Mouse (Mus musculus) neural tube, embryonic 11.5 days (tissue): ENCODE results near the gene Gm8020. TPM values are rescaled to one million over a fixed set of nuclear protein-coding genes. Genes with fewer than 3 reads are reported as not detected.
"Not testable (repeated sequence)": the region's sequence is repeated elsewhere in the genome, so short reads cannot be mapped to it uniquely, and the experiment has no call there.

Experiments used
- ATAC-seq: fragments of 200-750 bp; cut with Nextera tagmentation; 2 replicates; pipeline ENCODE4 v1.8.0; 2017; ENCODE audit warnings: moderate number of reproducible peaks, mild to moderate bottlenecking, moderate TSS enrichment, moderate library complexity; ENCODE audit not compliant: insufficient read depth, low FRiP score, low TSS enrichment
- DNase-seq: peaks from one replicate; pipeline ENCODE4 v3.0.0-alpha.2; 2015; ENCODE audit warnings: low spot score
- H3K27ac ChIP-seq: fragments of 300-500 bp; sonication (generic); 2 replicates; pipeline ENCODE4 v1.5.1; 2014; ENCODE audit warnings: low read depth, mild to moderate bottlenecking, low read length
- H3K27me3 ChIP-seq: fragments of 300-500 bp; sonication (generic); 2 replicates; pipeline ENCODE4 v1.6.1; 2014; ENCODE audit warnings: mild to moderate bottlenecking, low read length, mixed read lengths; ENCODE audit not compliant: control insufficient read depth, insufficient read depth
- H3K36me3 ChIP-seq: fragments of 300-500 bp; sonication (generic); 2 replicates; pipeline ENCODE4 v1.6.1; 2014; ENCODE audit warnings: mild to moderate bottlenecking, low read length, moderate library complexity, mixed read lengths; ENCODE audit not compliant: control insufficient read depth, insufficient read depth
- H3K4me1 ChIP-seq: fragments of 300-500 bp; sonication (generic); 2 replicates; pipeline ENCODE4 v1.6.1; 2014; ENCODE audit warnings: low read length, mixed read lengths; ENCODE audit not compliant: control insufficient read depth, insufficient read depth
- H3K4me2 ChIP-seq: fragments of 300-500 bp; sonication (generic); 2 replicates; pipeline ENCODE4 v1.6.1; 2014; ENCODE audit warnings: low read depth, mild to moderate bottlenecking, moderate library complexity
- H3K4me3 ChIP-seq: fragments of 300-500 bp; sonication (generic); 2 replicates; pipeline ENCODE4 v1.5.1; 2014; ENCODE audit warnings: low read depth, low read length
- H3K9ac ChIP-seq: fragments of 300-500 bp; sonication (generic); 2 replicates; pipeline ENCODE4 v1.6.1; 2014; ENCODE audit warnings: mild to moderate bottlenecking, low read length
- H3K9me3 ChIP-seq: fragments of 300-500 bp; sonication (generic); 2 replicates; pipeline ENCODE4 v1.6.1; 2016; ENCODE audit warnings: low read length; ENCODE audit not compliant: control insufficient read depth
- WGBS: fragments of 180-500 bp; shearing (Covaris S2); extraction: QIAGEN DNeasy Blood & Tissue Kit; methylation state at CpG from one replicate; pipeline ENCODE4 v1.1.7; 2014; 5-methylcytosine and 5-hydroxymethylcytosine counted together
- polyA plus RNA-seq: library from polyadenylated mRNA; unstranded; fragments of >200 nt; fragmentation: Nextera tagmentation; extraction: Ambion mirVana; gene quantifications from 2 replicates; pipeline ENCODE4 v1.2.1, GENCODE M21; 2014

The Gm8020 gene
- polyA plus RNA-seq, result not detected in 2 replicates

DNA sequence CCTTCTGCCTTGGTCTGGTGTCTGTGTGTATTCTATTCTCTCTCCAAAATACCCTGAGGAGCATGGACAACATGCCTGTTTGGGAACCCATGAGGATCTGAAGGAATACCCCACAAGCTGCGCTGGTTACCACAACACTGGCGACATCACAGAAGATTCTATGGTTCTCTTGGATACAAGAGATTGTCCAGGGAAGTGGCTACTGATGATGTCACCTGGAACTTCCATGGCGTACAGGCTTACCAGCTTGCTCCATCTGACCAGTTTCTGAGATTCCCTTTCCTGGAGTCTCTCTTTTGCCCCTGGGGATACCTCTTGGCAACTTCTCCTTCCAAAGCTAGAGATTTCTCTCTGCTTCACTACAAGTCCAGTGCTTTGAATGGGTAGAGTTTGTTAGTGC lies at the start of gene Gm8020:
Gene Gm8020, minus strand, starts transcription at position 101 of the 400 bp plus-strand sequence.
- not testable (repeated sequence) for ATAC-seq, H3K4me3 ChIP-seq, H3K36me3 ChIP-seq, H3K27ac ChIP-seq, H3K9me3 ChIP-seq, H3K4me2 ChIP-seq, H3K4me1 ChIP-seq, H3K27me3 ChIP-seq, DNase-seq, H3K9ac ChIP-seq
- no CpG with 5 or more reads among the region's 3 CpGs for WGBS

DNA sequence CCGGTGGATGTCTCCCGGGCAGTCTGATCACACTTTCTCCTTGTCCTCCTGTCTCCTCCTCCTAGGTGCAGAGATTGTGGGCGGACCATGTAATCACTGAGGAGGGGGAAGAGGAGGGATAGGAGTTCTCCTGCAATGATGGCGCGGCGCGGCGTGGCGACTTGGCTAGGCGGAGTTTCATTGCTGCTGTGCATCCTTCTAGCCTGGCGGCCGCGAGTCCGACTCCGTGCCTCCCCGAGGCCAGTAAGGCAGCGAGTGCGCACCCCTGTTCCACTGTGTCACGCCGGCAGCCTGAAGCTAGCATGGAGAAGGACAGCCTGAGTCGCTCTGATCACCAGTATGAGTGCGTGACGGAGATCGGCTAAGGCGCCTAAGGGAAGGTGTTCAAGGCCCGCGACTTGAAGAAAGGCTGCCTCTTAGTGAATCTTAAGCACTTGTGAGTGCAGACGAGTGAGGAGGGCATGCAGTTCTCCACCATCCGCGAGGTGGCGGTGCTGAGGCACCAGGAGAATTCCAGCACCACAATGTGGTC lies 41.1 kb upstream of the Gm8020 start:
- H3K4me3 ChIP-seq, H3K36me3 ChIP-seq, H3K27me3 ChIP-seq, H3K27ac ChIP-seq, DNase-seq, H3K9me3 ChIP-seq, H3K4me2 ChIP-seq, H3K4me1 ChIP-seq, H3K9ac ChIP-seq: not testable (repeated sequence)
- 5% methylated on average over 22 of the region's 31 CpGs for WGBS
- peak; percentile 50; the same call in 1 of the 2 replicates for ATAC-seq

DNA sequence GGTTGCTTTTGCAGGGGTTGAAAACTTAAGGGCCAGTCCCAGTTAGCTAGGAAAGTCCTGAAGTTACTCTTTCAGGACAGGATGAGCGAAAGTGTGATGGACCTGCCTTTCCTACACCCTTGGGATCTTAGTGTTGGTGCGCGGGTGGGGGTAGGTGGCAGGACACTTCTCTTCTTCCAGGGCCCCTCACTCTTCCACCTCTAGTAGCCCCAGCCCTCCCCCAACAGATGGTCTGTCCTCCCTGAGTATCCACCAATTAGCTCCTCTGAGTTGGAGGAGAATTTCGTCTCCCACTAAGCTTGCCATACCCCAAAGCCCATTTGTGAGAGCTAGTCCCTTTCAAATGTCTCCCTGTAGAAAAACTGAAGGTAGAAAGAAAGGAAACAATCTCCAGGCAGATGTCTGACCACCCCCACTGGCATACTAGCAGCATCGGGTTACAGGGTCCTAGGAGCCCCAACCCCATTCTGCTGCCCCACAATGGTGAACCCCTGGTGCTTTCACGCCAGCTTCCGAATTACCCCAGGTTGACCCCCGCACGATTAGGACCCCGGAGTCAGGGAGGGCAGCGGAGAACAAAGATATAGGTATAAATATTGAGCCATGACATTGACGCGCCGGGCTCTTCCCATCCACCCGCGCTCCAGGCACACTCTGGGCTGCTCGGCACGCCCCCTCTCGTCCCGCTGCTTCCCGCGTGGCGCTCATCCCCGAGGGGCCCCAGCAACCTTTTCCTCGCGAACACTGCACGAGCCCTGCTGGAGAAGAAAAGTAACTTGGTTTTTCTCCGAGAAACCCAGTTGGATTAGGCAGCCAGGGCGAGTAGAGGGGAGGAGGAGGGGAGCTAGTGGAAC lies 40.4 kb upstream of the Gm8020 start:
- H3K4me3 ChIP-seq, H3K4me1 ChIP-seq, H3K27ac ChIP-seq, DNase-seq, H3K9ac ChIP-seq, H3K4me2 ChIP-seq, H3K27me3 ChIP-seq, H3K36me3 ChIP-seq, H3K9me3 ChIP-seq: not testable (repeated sequence)
- 15% methylated on average over 16 of the region's 29 CpGs for WGBS
- ATAC-seq, result peak; percentile 38; the same call in 1 of the 2 replicates

DNA sequence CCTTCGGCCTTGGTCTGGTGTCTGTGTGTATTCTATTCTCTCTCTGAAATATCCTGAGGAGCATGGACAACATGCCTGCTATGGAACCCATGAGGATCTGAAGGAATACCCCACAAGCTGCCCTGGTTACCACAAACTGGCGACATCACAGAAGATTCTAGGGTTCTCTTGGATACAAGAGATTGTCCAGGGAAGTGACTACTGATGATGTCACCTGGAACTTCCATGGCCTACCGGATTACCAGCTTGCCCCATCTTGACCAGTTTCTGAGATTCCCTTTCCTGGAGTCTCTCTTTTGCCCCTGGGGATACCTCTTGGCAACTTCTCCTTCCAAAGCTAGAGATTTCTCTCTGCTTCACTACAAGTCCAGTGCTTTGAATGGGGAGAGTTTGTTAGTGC lies 22.0 kb upstream of the Gm8020 start, which contains the start of gene Gm8024:
Gene Gm8024, minus strand, starts transcription at position 101 of the 400 bp plus-strand sequence.
- H3K4me2 ChIP-seq, H3K36me3 ChIP-seq, H3K9ac ChIP-seq, H3K4me3 ChIP-seq, H3K4me1 ChIP-seq, DNase-seq, ATAC-seq, H3K27me3 ChIP-seq, H3K9me3 ChIP-seq, H3K27ac ChIP-seq: not testable (repeated sequence)
- WGBS, result 95% methylated on average over 1 of the region's 3 CpGs

DNA sequence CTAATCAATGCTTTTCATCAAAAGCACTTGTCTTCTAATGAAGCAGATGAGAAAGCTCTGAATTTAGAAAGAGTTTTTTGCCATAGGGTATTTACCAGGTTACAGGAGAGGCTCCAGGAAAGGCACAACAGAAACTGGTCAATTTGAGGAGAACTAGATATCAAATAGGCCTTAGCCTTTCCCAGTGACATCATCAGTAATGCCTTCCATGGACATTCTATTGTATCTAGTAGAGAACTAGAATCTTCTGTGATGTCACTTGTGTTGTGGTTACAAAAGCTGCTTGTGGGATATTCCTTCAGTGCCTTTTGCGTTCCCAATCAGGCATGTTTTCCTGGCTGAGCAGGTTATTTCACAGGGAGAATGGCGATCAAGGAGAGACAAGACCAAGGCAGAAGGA lies 38.6 kb downstream of the Gm8020 start, which contains the start of gene Gm8011:
Gene Gm8011, plus strand, starts transcription at position 301 of the 400 bp plus-strand sequence.
- not testable (repeated sequence) for H3K9ac ChIP-seq, H3K9me3 ChIP-seq, H3K4me3 ChIP-seq, H3K4me2 ChIP-seq, ATAC-seq, DNase-seq, H3K4me1 ChIP-seq, H3K27ac ChIP-seq, H3K27me3 ChIP-seq, H3K36me3 ChIP-seq
- 62% methylated on average over 2 of the region's 2 CpGs for WGBS

Other genes with a start within 250 kb of the Gm8020 start
- gene Gm17026, start 242.3 kb downstream of the Gm8020 start, polyA plus RNA-seq, result not detected in 2 replicates
- not detected in 2 replicates for gene Gm9611, start 205.0 kb downstream of the Gm8020 start, polyA plus RNA-seq
- not detected in 2 replicates for gene Gm7995, start 192.1 kb downstream of the Gm8020 start, polyA plus RNA-seq
- gene Gm8005, start 62.7 kb downstream of the Gm8020 start, polyA plus RNA-seq, result not detected in 2 replicates
- gene Gm8011, start 38.5 kb downstream of the Gm8020 start, polyA plus RNA-seq, result not detected in 2 replicates
- gene Gm8024, start 21.9 kb upstream of the Gm8020 start, polyA plus RNA-seq, result not detected in 2 replicates
- gene Gm17124, start 97.5 kb upstream of the Gm8020 start, polyA plus RNA-seq, result not detected in 2 replicates
- gene Gm3633, start 139.6 kb upstream of the Gm8020 start, polyA plus RNA-seq, result not detected in 2 replicates
- gene Gm10378, start 153.6 kb upstream of the Gm8020 start, polyA plus RNA-seq, result not detected in 2 replicates